In genomic region chr6:139874418-139875176, GRCm38 (mm10) we compare ENCODE assay signal across 8 mouse cellular contexts.
A peak's percentile ranks its signal among the peaks of the same experiment; 100 is the strongest.
DNase-seq lines count a peak whose midpoint lies in the region; ATAC-seq lines count a peak whose summit lies in the region.

No protein-coding gene starts in this region.

- peak; percentile 95 for ATAC-seq in common myeloid progenitor, adult 5-6 weeks (replicated peaks; ENCODE audit: low read depth, poor library complexity, severe bottlenecking)

- intact Hi-C loops in gastrocnemius, postnatal 36 days (cut with DNase I): loop anchor here (5.0 kb wide), 1 partner anchor 568 kb away; no protein-coding TSS in a partner anchor
- intact Hi-C loops in left cerebral cortex, postnatal 36 days (cut with DNase I): loop anchor here (5.0 kb wide), 1 partner anchor 548 kb away; the partner anchor contains the start of gene Plekha5

- DNase-seq in urinary bladder, postnatal 14 days (ENCODE audit: low spot score): peak; percentile 45
- DNase-seq in urinary bladder, postnatal 10 days (ENCODE audit: low spot score): no peak
- peak; percentile 14 to 47 for DNase-seq in gastrocnemius, postnatal 36 days
- peak; percentile 66 for DNase-seq in kidney, adult 9 months
- peak; percentile 26 to 32 for DNase-seq in left cerebral cortex, postnatal 36 days (ENCODE audit: low spot score in 2 of 2)
- peak; percentile 11 for DNase-seq in ovary, postnatal 36 days (ENCODE audit: low spot score)
- no peak for DNase-seq in natural killer cell, adult 2 months (ENCODE audit: low spot score in 2 of 2)

Comparison
In these comparisons a context has a peak if more than half of its experiments do, and no peak if none do; other contexts are left out.
1. DNase-seq: peak in urinary bladder, postnatal 14 days (single experiment), gastrocnemius, postnatal 36 days (2 of 2), kidney, adult 9 months (single experiment), left cerebral cortex, postnatal 36 days (2 of 2) and ovary, postnatal 36 days (single experiment); none in urinary bladder, postnatal 10 days (single experiment) and natural killer cell, adult 2 months (0 of 2).